Mouse (Mus musculus) kidney, postnatal 14 days (tissue): ENCODE results near the gene Fam83f.

ENCODE experiments used
- DNase-seq: peaks from one replicate; pipeline ENCODE4 v3.0.0; 2022; ENCODE audit warnings: mixed read lengths

Fam83f gene

DNA sequence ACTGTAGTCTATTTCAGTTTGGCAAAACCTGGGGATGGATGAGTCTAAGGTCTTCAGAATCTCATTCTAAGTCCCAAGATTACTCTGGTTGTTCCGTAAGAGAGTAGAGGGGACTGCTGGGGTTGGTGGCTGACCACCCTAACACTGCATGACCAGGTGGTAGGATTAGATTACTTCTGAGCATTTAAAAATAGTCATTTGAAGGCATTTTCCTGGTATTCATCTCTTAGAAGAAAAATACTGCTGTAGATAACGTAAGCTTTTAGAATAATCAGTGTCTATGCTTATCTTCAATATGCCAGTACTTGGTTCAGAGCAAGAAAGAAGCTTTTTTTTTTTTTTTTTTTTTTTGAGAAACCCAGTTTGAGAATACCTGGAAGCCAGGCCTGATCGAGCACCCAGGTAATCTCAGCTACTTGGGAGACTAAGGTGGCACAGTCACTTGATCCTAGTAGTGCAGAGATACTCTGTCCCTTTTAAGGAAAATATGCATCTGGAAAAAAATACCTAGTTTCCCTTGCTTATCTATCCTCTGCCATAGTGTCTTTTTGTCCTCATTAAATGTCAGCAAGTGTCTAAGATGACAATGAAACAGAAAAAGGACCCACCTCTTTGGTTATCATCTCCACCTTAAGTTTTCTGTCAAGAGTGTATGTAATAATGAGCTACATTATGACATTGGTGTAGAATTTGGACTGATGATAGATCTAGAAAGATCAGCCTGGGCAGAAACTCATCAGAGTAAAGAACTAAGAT, 73.2 kb downstream of the Fam83f start:
- no peak for DNase-seq

DNA sequence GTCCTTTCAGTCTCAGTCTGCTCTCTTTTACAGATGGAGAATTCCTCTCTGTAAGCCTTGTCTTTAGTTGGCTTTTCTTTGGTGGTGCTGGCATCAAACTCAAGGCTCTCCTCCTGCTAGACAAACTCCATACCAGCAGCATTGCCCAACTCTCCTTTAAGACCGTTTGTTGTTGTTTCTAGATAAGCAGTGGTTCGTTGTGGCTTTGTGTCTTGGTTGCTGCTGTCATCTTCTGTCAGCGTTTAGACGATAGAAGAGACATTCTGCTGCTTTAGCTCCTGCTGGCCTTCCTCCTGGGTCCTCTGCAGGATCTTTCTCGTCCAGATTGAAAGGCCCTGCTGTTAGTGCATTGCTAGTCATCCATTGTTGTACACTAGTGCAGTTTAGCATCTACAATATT, 77.3 kb downstream of the Fam83f start:
- no peak for DNase-seq
